Mouse (Mus musculus) cerebellum, adult 8-10 months (tissue): ENCODE data around the gene Pitpna.
A peak's percentile ranks its signal among the peaks of the same experiment; 100 is the strongest.
"Not testable (repeated sequence)": the region's sequence is repeated elsewhere in the genome, so short reads cannot be mapped to it uniquely, and the experiment has no call there.

Experiments
- DNase-seq: peaks from one replicate; pipeline ENCODE4 v3.0.0; 2022

The Pitpna gene

GRCm38 (mm10) chr11:75587493-75588284 lies at the start of gene Pitpna:
Gene Pitpna, plus strand, starts transcription at chr11:75588097.
- peak; percentile 95 for DNase-seq

GRCm38 (mm10) chr11:75538184-75538969 lies 49.5 kb upstream of the Pitpna start:
- no peak for DNase-seq

GRCm38 (mm10) chr11:75538970-75539299 lies 49.0 kb upstream of the Pitpna start:
- no peak for DNase-seq

GRCm38 (mm10) chr11:75540209-75540608 lies 47.7 kb upstream of the Pitpna start:
- no peak for DNase-seq

- DNase-seq = no peak
These were observed 47.0 kb upstream of the Pitpna start for GRCm38 (mm10) chr11:75540710-75541581.

- DNase-seq = no peak
These were observed 43.2 kb upstream of the Pitpna start for GRCm38 (mm10) chr11:75544713-75545112.

GRCm38 (mm10) chr11:75546057-75546456 lies 41.8 kb upstream of the Pitpna start:
- no peak for DNase-seq

- no peak for DNase-seq
These were observed 38.2 kb upstream of the Pitpna start for GRCm38 (mm10) chr11:75549658-75550111.

- DNase-seq = no peak
These were observed 37.5 kb upstream of the Pitpna start for GRCm38 (mm10) chr11:75550200-75550946.

- no peak for DNase-seq
These were observed 36.6 kb upstream of the Pitpna start for GRCm38 (mm10) chr11:75551321-75551720.

GRCm38 (mm10) chr11:75551961-75552441 lies 35.9 kb upstream of the Pitpna start:
- DNase-seq = peak; percentile 79

GRCm38 (mm10) chr11:75552906-75553482 lies 34.9 kb upstream of the Pitpna start:
- no peak for DNase-seq

- not testable (repeated sequence) for DNase-seq
These were observed 31.9 kb upstream of the Pitpna start for GRCm38 (mm10) chr11:75556006-75556405.

GRCm38 (mm10) chr11:75557142-75557541 lies 30.8 kb upstream of the Pitpna start:
- DNase-seq = no peak

- DNase-seq = no peak
These were observed 29.8 kb upstream of the Pitpna start for GRCm38 (mm10) chr11:75558101-75558500.

GRCm38 (mm10) chr11:75559870-75560504 lies 27.9 kb upstream of the Pitpna start:
- no peak for DNase-seq

GRCm38 (mm10) chr11:75560530-75561409 lies 27.1 kb upstream of the Pitpna start:
- no peak for DNase-seq

- no peak for DNase-seq
These were observed 26.5 kb upstream of the Pitpna start for GRCm38 (mm10) chr11:75561410-75561791.

- peak; percentile 74 for DNase-seq
These were observed 25.1 kb upstream of the Pitpna start for GRCm38 (mm10) chr11:75562840-75563239.

GRCm38 (mm10) chr11:75563851-75564548 lies 23.9 kb upstream of the Pitpna start:
- no peak for DNase-seq
